Mouse (Mus musculus): ENCODE measurements around the gene Gm7879. TPM values are rescaled to one million over a fixed set of nuclear protein-coding genes. Genes with fewer than 3 reads are reported as not detected.

Gene Gm7879
- polyA plus RNA-seq, 1 experiment from 2014 or later = not detected

DNA sequence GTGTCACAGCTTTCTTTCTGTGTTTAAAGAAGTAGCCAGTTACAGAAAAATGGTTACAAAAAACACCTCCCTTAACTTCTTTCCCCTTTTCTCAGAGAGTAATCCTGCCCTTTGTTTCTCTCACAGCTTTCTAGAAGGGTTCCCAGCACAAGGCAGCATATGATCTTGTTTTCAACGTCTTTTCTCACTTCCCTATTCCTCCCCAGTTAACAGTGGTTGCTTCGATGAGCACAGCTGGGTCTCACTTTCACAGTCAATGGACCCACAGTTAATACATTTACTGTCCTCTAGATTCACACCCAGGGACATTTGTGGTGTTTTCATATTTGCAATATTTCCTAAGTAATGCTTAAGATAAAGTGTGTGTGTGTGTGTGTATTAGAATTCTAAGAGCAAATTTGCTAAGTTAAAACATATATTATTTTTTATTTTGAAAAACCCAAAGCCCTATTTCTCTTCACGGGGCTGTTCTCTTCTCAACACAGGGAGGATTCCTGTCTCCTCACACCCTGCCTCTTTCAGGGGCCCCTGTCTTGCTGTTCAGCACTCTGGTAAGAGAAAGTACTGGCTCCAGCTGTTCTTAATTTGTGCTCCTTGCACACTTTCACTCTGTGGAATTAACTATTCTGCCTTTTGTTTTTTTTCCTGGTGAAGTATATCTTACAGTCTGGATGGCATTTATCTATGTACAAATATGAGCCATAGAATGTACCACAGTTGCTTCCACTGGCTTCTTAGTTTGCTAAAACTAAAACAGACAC, 27.7 kb upstream of the Gm7879 start:
- H3K27ac ChIP-seq (ENCODE audit: low read depth, low read length) = no peak overlapping the region
- no peak for ATAC-seq (ENCODE audit: low FRiP score, low TSS enrichment)
- WGBS = 24% methylated on average over 3 of the region's 3 CpGs

DNA sequence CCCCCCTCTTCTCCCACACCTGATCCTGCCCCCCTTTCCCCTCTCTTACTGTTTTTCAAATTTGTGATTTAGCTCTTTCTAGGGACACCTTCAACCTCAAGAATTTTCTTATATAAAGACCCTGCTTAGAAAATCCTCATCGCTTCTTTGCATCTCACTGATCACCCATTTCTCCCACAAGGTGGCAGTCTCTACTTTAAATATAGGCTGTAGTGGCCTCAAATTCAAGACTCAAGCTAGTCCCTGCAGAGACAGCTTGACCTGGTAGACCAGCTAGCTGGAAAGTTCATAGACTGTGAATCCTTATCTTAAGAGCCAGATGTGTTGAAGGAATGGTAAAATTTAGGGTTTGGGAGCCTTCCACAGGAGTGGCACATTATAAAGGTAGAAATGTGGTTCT, 20.6 kb upstream of the Gm7879 start:
- WGBS = 18% methylated on average over 1 of the region's 1 CpGs
- ATAC-seq (ENCODE audit: low FRiP score, low TSS enrichment) = no peak

More for the DNA sequence above, 27.7 kb upstream of the Gm7879 start:
- no peak overlapping the region for H3K4me2 ChIP-seq (replicated peaks; ENCODE audit: low read depth, low read length)
- H3K4me3 ChIP-seq (ENCODE audit: low read length) = no peak overlapping the region
- H3K27me3 ChIP-seq (ENCODE audit: control insufficient read depth, insufficient read depth, low read length) = no peaks in the 10 kb centered on the region
- H3K9me3 ChIP-seq (ENCODE audit: control insufficient read depth, low read length) = no peaks in the 10 kb centered on the region
- H3K4me1 ChIP-seq (ENCODE audit: control insufficient read depth, insufficient read depth, low read length) = no peaks in the 10 kb centered on the region
- H3K36me3 ChIP-seq (ENCODE audit: control insufficient read depth, insufficient read depth, low read length) = no peaks in the 10 kb centered on the region
- no peak overlapping the region for H3K9ac ChIP-seq (ENCODE audit: low read depth, low read length)

DNA sequence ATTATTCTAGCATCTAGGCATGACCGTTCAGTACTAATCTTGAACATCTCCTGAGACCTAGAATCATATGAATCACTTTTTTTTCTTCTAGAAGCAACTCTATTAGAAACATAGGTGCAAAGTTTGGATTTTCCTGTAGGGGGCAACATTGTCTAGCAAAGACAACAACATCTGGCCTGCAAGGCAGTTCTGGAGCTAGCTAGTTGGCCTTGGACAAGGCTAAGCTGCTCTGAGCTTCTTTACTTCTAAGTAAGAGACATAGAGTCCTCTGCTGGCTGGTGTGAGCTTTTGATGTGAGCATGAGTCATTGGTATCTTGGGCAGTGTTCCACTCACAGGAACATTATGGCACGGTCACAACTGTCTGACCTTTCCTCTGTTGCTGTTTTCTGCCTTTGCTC, 18.8 kb upstream of the Gm7879 start:
- no peak overlapping the region for H3K4me3 ChIP-seq (ENCODE audit: low read length)
- H3K27ac ChIP-seq (ENCODE audit: low read depth, low read length) = no peak overlapping the region
- 0 out of 2 replicates have a peak, but pooled peaks have one; percentile 55 for ATAC-seq (ENCODE audit: low FRiP score, low TSS enrichment)
- H3K9me3 ChIP-seq (ENCODE audit: control insufficient read depth, low read length) = no peaks in the 10 kb centered on the region
- H3K4me1 ChIP-seq (ENCODE audit: control insufficient read depth, insufficient read depth, low read length) = no peaks in the 10 kb centered on the region
- H3K9ac ChIP-seq (ENCODE audit: low read depth, low read length) = no peak overlapping the region
- no peaks in the 10 kb centered on the region for H3K27me3 ChIP-seq (ENCODE audit: control insufficient read depth, insufficient read depth, low read length)
- 69% methylated on average over 2 of the region's 2 CpGs for WGBS
- H3K4me2 ChIP-seq (replicated peaks; ENCODE audit: low read depth, low read length) = no peak overlapping the region
- no peaks in the 10 kb centered on the region for H3K36me3 ChIP-seq (ENCODE audit: control insufficient read depth, insufficient read depth, low read length)

More for the DNA sequence above, 20.6 kb upstream of the Gm7879 start:
- Histone ChIP-seq H3K27me3 (ENCODE audit: control insufficient read depth, insufficient read depth, low read length) (no peaks in the 10 kb centered on the region), H3K4me2 (replicated peaks; ENCODE audit: low read depth, low read length) (no peak overlapping the region), H3K4me3 (ENCODE audit: low read length) (no peak overlapping the region), H3K9me3 (ENCODE audit: control insufficient read depth, low read length) (no peaks in the 10 kb centered on the region), H3K27ac (ENCODE audit: low read depth, low read length) (no peak overlapping the region), H3K9ac (ENCODE audit: low read depth, low read length) (no peak overlapping the region), H3K4me1 (ENCODE audit: control insufficient read depth, insufficient read depth, low read length) (no peaks in the 10 kb centered on the region), H3K36me3 (ENCODE audit: control insufficient read depth, insufficient read depth, low read length) (no peaks in the 10 kb centered on the region)

DNA sequence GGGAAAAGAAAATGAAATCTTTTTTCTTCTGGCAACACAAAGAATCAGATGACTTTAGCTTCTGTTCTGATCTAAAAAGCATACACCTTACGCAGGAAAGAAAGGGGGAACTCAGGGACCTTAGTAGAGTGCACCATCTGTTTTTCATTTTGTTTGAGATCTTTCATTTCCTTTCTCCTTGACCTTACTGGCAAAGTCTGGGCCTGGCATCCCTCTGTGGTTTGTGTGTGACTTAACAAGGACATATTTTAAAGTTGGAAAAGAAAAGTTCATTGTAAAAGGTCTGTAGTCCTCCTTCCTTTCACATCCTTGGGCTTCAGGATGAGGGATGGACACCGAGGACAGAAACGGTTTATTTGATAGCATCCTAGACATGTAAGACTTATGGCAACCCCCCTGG, 17.0 kb upstream of the Gm7879 start:
- Histone ChIP-seq H3K4me1 (ENCODE audit: control insufficient read depth, insufficient read depth, low read length) (no peaks in the 10 kb centered on the region), H3K4me3 (ENCODE audit: low read length) (no peak overlapping the region), H3K36me3 (ENCODE audit: control insufficient read depth, insufficient read depth, low read length) (no peaks in the 10 kb centered on the region), H3K27me3 (ENCODE audit: control insufficient read depth, insufficient read depth, low read length) (no peaks in the 10 kb centered on the region), H3K27ac (ENCODE audit: low read depth, low read length) (no peak overlapping the region), H3K9me3 (ENCODE audit: control insufficient read depth, low read length) (no peaks in the 10 kb centered on the region), H3K9ac (ENCODE audit: low read depth, low read length) (no peak overlapping the region), H3K4me2 (replicated peaks; ENCODE audit: low read depth, low read length) (no peak overlapping the region)
- 72% methylated on average over 3 of the region's 3 CpGs for WGBS
- ATAC-seq (ENCODE audit: low FRiP score, low TSS enrichment) = no peak

DNA sequence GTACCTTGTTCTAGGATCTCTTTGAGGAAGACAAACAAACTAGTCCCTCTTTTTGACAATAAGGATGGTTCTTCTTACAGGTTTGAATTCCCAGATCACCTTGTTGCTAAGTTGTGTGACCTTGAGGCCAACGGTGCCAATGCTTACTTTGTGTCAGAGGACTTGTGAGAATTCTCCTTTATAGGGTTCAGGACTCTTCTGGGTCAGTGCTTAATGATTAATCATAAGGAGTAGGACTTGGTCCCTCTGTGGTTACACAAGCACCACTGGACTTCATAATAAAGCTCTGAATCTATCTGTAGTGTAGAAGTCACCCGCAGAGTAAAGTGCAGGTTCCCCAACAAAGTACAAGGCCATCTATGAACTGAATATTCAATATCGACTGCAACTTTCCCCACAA, 8.3 kb upstream of the Gm7879 start:
- Histone ChIP-seq H3K4me1 (ENCODE audit: control insufficient read depth, insufficient read depth, low read length) (no peaks in the 10 kb centered on the region), H3K9ac (ENCODE audit: low read depth, low read length) (no peak overlapping the region), H3K4me3 (ENCODE audit: low read length) (no peak overlapping the region), H3K27ac (ENCODE audit: low read depth, low read length) (no peak overlapping the region), H3K27me3 (ENCODE audit: control insufficient read depth, insufficient read depth, low read length) (no peaks in the 10 kb centered on the region), H3K9me3 (ENCODE audit: control insufficient read depth, low read length) (no peaks in the 10 kb centered on the region), H3K4me2 (replicated peaks; ENCODE audit: low read depth, low read length) (no peak overlapping the region), H3K36me3 (ENCODE audit: control insufficient read depth, insufficient read depth, low read length) (no peaks in the 10 kb centered on the region)
- WGBS = 88% methylated on average over 3 of the region's 3 CpGs
- no peak for ATAC-seq (ENCODE audit: low FRiP score, low TSS enrichment)

DNA sequence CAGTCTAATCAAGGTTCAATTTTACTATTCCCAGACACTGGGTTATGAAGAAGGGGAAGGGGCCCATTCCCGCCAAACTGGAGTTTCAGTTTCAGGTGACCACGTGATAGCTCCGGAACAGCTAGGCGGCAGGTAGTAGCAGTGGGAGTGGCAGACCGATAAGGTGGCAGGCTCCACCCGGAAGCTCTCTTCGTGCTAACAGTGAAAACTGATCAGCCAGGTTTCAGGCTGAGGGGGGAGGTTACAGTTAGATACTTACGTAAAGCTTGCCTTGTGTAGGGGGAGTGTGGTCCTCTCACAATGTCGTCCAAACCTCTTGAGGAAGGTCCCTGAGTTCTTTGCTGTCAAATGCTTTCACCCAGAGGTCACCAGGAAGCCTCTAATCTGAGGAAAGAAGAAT, 3.7 kb upstream of the Gm7879 start:
- no peaks in the 10 kb centered on the region for H3K36me3 ChIP-seq (ENCODE audit: control insufficient read depth, insufficient read depth, low read length)
- H3K27me3 ChIP-seq (ENCODE audit: control insufficient read depth, insufficient read depth, low read length) = no peaks in the 10 kb centered on the region
- no peaks in the 10 kb centered on the region for H3K4me1 ChIP-seq (ENCODE audit: control insufficient read depth, insufficient read depth, low read length)
- no peak overlapping the region for H3K27ac ChIP-seq (ENCODE audit: low read depth, low read length)
- ATAC-seq (ENCODE audit: low FRiP score, low TSS enrichment) = no peak
- no peak overlapping the region for H3K9ac ChIP-seq (ENCODE audit: low read depth, low read length)
- no peak overlapping the region for H3K4me3 ChIP-seq (ENCODE audit: low read length)
- no peak overlapping the region for H3K4me2 ChIP-seq (replicated peaks; ENCODE audit: low read depth, low read length)
- H3K9me3 ChIP-seq (ENCODE audit: control insufficient read depth, low read length) = no peaks in the 10 kb centered on the region
- 47% methylated on average over 9 of the region's 9 CpGs for WGBS

DNA sequence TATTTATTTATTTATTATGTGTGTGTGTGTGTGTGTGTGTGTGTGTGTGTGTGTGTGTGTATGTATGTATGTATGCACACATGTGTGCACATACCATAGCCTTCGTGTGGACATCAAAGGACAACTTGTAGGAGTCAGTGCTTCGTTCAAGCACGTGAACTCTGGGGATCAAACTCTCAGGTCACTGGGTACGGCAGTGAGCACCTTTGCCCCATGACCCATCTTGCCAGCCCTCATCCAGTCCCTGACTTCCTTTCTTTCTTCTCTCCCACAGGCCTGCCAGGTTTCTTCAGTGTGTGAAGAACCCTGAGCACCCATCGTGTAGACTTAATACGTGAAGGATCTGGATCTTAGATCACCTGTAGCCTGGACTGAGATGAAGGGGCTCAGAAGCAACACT, 2.9 kb upstream of the Gm7879 start:
- ATAC-seq (ENCODE audit: low FRiP score, low TSS enrichment) = no peak
- Histone ChIP-seq H3K9ac (ENCODE audit: low read depth, low read length) (no peak overlapping the region), H3K36me3 (ENCODE audit: control insufficient read depth, insufficient read depth, low read length) (no peaks in the 10 kb centered on the region), H3K9me3 (ENCODE audit: control insufficient read depth, low read length) (no peaks in the 10 kb centered on the region), H3K27me3 (ENCODE audit: control insufficient read depth, insufficient read depth, low read length) (no peaks in the 10 kb centered on the region), H3K4me3 (ENCODE audit: low read length) (no peak overlapping the region), H3K4me2 (replicated peaks; ENCODE audit: low read depth, low read length) (no peak overlapping the region), H3K4me1 (ENCODE audit: control insufficient read depth, insufficient read depth, low read length) (no peaks in the 10 kb centered on the region), H3K27ac (ENCODE audit: low read depth, low read length) (no peak overlapping the region)
- 82% methylated on average over 6 of the region's 6 CpGs for WGBS

DNA sequence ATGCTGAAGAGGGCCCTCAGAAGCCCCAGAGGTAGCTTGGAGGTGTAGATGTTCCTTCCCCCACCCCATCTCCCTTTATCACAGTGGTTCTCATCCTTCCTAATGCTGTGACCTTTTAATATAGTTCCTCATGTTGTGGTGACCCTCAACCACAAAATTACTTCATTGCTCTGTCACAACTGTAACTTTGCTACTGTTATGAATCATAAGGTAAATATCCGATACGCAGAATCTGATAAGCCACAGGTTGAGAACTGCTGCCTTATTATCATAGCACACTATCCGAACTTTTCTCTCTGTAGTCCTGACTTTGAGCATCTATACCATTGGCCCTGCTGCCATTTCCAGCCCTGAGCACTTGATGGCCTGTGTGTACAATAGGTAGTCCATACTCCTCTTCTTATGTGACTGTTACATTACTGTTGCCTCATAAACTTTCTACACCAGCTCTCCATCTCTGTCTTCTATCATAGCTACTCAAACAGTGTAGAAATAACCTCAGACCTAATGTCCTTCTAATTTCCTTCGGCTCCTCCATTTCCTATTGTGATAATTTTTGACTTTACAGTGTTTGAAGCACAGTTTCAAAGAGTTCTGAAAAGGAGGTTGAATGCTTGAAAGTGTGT, 2.4 kb downstream of the Gm7879 start:
- Histone ChIP-seq H3K27me3 (ENCODE audit: control insufficient read depth, insufficient read depth, low read length) (no peaks in the 10 kb centered on the region), H3K9ac (ENCODE audit: low read depth, low read length) (no peak overlapping the region), H3K36me3 (ENCODE audit: control insufficient read depth, insufficient read depth, low read length) (no peaks in the 10 kb centered on the region), H3K27ac (ENCODE audit: low read depth, low read length) (no peak overlapping the region), H3K9me3 (ENCODE audit: control insufficient read depth, low read length) (no peaks in the 10 kb centered on the region), H3K4me2 (replicated peaks; ENCODE audit: low read depth, low read length) (no peak overlapping the region), H3K4me3 (ENCODE audit: low read length) (no peak overlapping the region), H3K4me1 (ENCODE audit: control insufficient read depth, insufficient read depth, low read length) (no peaks in the 10 kb centered on the region)
- no peak for ATAC-seq (ENCODE audit: low FRiP score, low TSS enrichment)
- WGBS = 94% methylated on average over 4 of the region's 4 CpGs

DNA sequence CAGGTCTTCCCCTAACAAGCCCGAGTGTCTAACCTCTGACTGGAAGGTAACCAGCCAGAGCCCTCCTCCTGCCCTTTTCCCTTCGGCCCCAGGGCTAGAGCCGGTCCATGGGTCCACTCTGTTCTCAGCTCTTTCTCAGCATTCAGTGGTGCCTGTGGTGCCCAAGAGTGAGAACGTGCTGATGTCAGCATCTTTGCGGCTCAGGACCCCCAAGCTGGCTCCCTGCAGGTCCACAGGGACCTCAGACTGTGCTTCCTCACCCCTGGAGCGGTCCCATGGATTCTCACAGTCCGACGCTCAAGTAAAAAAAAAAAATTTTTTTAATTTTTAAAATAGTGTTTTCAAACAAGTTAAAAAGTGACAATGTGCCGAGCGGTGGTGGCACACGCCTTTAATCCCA, 8.9 kb downstream of the Gm7879 start:
- Histone ChIP-seq H3K27me3 (ENCODE audit: control insufficient read depth, insufficient read depth, low read length) (no peaks in the 10 kb centered on the region), H3K9ac (ENCODE audit: low read depth, low read length) (no peak overlapping the region), H3K27ac (ENCODE audit: low read depth, low read length) (no peak overlapping the region), H3K4me3 (ENCODE audit: low read length) (no peak overlapping the region), H3K36me3 (ENCODE audit: control insufficient read depth, insufficient read depth, low read length) (no peaks in the 10 kb centered on the region), H3K4me2 (replicated peaks; ENCODE audit: low read depth, low read length) (no peak overlapping the region), H3K9me3 (ENCODE audit: control insufficient read depth, low read length) (no peaks in the 10 kb centered on the region), H3K4me1 (ENCODE audit: control insufficient read depth, insufficient read depth, low read length) (no peaks in the 10 kb centered on the region)
- 92% methylated on average over 11 of the region's 11 CpGs for WGBS
- ATAC-seq (ENCODE audit: low FRiP score, low TSS enrichment) = no peak

Data from kidney, embryonic 14.5 days (tissue).